Mouse (Mus musculus): ENCODE data around the gene Slc22a8. TPM values are rescaled to one million over a fixed set of nuclear protein-coding genes. Genes with fewer than 3 reads are reported as not detected.

Slc22a8 gene
- total RNA-seq, 2 experiments from 2014 or later, result not detected

Other genes starting within 250 kb of the Slc22a8 start
- not detected for gene Slc22a30, start 186.1 kb upstream of the Slc22a8 start, total RNA-seq (2021)
- gene Slc22a6, start 26.8 kb downstream of the Slc22a8 start, total RNA-seq (2021), result not detected
- under 1 TPM; 0.05 to 0.10 TPM for gene Chrm1, start 72.5 kb downstream of the Slc22a8 start, total RNA-seq (2021)
- 10 to 100 TPM; 42.4 to 43.8 TPM for gene Slc3a2, start 132.1 kb downstream of the Slc22a8 start, total RNA-seq (2021)
- gene Wdr74, start 144.6 kb downstream of the Slc22a8 start, total RNA-seq (2021), result 10 to 100 TPM; 34.5 to 35.1 TPM
- gene 1700092M07Rik, start 149.5 kb downstream of the Slc22a8 start, total RNA-seq (2021), result 1 to 10 TPM in 1 of 2 experiments, not detected in 1; 2.5 TPM
- gene Stx5a, start 150.2 kb downstream of the Slc22a8 start, total RNA-seq (2021), result 10 to 100 TPM; 59.1 to 60.5 TPM
- gene Nxf1, start 165.8 kb downstream of the Slc22a8 start, total RNA-seq (2021), result 10 to 100 TPM; 70.4 to 80.5 TPM
- gene Tmem223, start 179.7 kb downstream of the Slc22a8 start, total RNA-seq (2021), result 10 to 100 TPM; 71.4 to 85.6 TPM
- gene Tmem179b, start 183.2 kb downstream of the Slc22a8 start, total RNA-seq (2021), result 10 to 100 TPM; 19.3 to 21.9 TPM
- 10 to 100 TPM; 15.5 to 16.9 TPM for gene Taf6l, start 195.2 kb downstream of the Slc22a8 start, total RNA-seq (2021)
- 10 to 100 TPM; 61.0 to 65.4 TPM for gene Polr2g, start 207.3 kb downstream of the Slc22a8 start, total RNA-seq (2021)
- gene Zbtb3, start 211.3 kb downstream of the Slc22a8 start, total RNA-seq (2021), result 1 to 10 TPM; 1.4 to 1.5 TPM
- gene Ttc9c, start 228.1 kb downstream of the Slc22a8 start, total RNA-seq (2021), result 10 to 100 TPM; 19.9 to 22.9 TPM
- gene Hnrnpul2, start 228.8 kb downstream of the Slc22a8 start, total RNA-seq (2021), result 10 to 100 TPM; 61.3 to 71.0 TPM
- under 1 TPM in 1 of 2 experiments, not detected in 1; 0.67 TPM for gene AC129217.1, start 238.5 kb downstream of the Slc22a8 start, total RNA-seq (2021)
- 10 to 100 TPM; 22.1 to 24.2 TPM for gene Bscl2, start 246.2 kb downstream of the Slc22a8 start, total RNA-seq (2021)
- under 1 TPM; 0.17 to 0.26 TPM for gene Gng3, start 247.9 kb downstream of the Slc22a8 start, total RNA-seq (2021)

All from gastrocnemius, postnatal 4 days (tissue).